Mouse (Mus musculus) midbrain, postnatal 0 days (tissue): ENCODE measurements at regions not wholly inside any gene's neighbourhood (a gene's known extent, or its start where the extent isn't known, plus 50 kb on each side); places are given as distances from the start of the nearest gene placed in this dataset.

Experiments used
- ATAC-seq: fragments of 200-750 bp; cut with Nextera tagmentation; 2 replicates; pipeline ENCODE4 v1.8.0; 2017; ENCODE audit warnings: moderate number of reproducible peaks, mild to moderate bottlenecking, moderate TSS enrichment, moderate library complexity; ENCODE audit not compliant: low FRiP score
- DNase-seq: peaks from one replicate; pipeline ENCODE4 v3.0.0-alpha.2; 2015; ENCODE audit warnings: low spot score
- H3K27ac ChIP-seq: fragments of 300-500 bp; sonication (generic); 2 replicates; pipeline ENCODE4 v1.5.1; 2014; ENCODE audit warnings: low read depth, mild to moderate bottlenecking, low read length, mixed read lengths
- H3K27me3 ChIP-seq: fragments of 300-500 bp; sonication (generic); 2 replicates; pipeline ENCODE4 v1.6.1; 2014; ENCODE audit warnings: low read length, control low read depth, mixed read lengths; ENCODE audit not compliant: insufficient read depth
- H3K36me3 ChIP-seq: fragments of 300-500 bp; sonication (generic); 2 replicates; pipeline ENCODE4 v1.6.1; 2014; ENCODE audit warnings: low read length, control low read depth, mixed read lengths; ENCODE audit not compliant: insufficient read depth
- H3K4me1 ChIP-seq: fragments of 300-500 bp; sonication (generic); 2 replicates; pipeline ENCODE4 v1.6.1; 2014; ENCODE audit warnings: mild to moderate bottlenecking, control low read depth, antibody characterized with exemption, low read length, mixed read lengths; ENCODE audit not compliant: insufficient read depth
- H3K4me2 ChIP-seq: fragments of 300-500 bp; sonication (generic); 2 replicates; pipeline ENCODE4 v1.6.1; 2014; ENCODE audit warnings: low read depth, mild to moderate bottlenecking, low read length, mixed read lengths; ENCODE audit not compliant: poor library complexity, severe bottlenecking
- H3K4me3 ChIP-seq: fragments of 300-500 bp; sonication (generic); 2 replicates; pipeline ENCODE4 v1.5.1; 2014; ENCODE audit warnings: low read depth, mild to moderate bottlenecking, low read length, moderate library complexity
- H3K9ac ChIP-seq: fragments of 300-500 bp; sonication (generic); replicated peaks from 2 replicates; pipeline ENCODE4 v1.6.1; 2014; ENCODE audit warnings: mild to moderate bottlenecking, low read length, moderate library complexity, mixed read lengths; ENCODE audit not compliant: poor library complexity, severe bottlenecking
- H3K9me3 ChIP-seq: fragments of 300-500 bp; sonication (generic); 2 replicates; pipeline ENCODE4 v1.6.1; 2016; ENCODE audit warnings: low read length, control low read depth
- CTCF ChIP-seq: IDR thresholded peaks from 2 replicates; pipeline ENCODE4 v1.5.1; 2016; ENCODE audit warnings: antibody characterized with exemption, mild to moderate bottlenecking
- WGBS: fragments of 180-500 bp; shearing (Covaris S2); extraction: QIAGEN DNeasy Blood & Tissue Kit; methylation state at CpG from one replicate; pipeline ENCODE4 v1.1.7; 2014; 5-methylcytosine and 5-hydroxymethylcytosine counted together

GRCm38 (mm10) chr12:14415543-14416181 is 263.8 kb upstream of the Fam84a start:
- H3K4me3 ChIP-seq = no peak overlapping the region
- 88% methylated on average over 3 of the region's 3 CpGs for WGBS
- no peak for ATAC-seq

GRCm38 (mm10) chr12:14411102-14411501 is 259.2 kb upstream of the Fam84a start:
- H3K9me3 ChIP-seq = no peaks in the 10 kb centered on the region
- no peak overlapping the region for H3K4me3 ChIP-seq
- no peak overlapping the region for H3K27ac ChIP-seq
- no peak for TF ChIP-seq CTCF
- DNase-seq (no peak), ATAC-seq (no peak)
- 84% methylated on average over 1 of the region's 1 CpGs for WGBS
- no peaks in the 10 kb centered on the region for H3K4me1 ChIP-seq
- H3K36me3 ChIP-seq = no peaks in the 10 kb centered on the region
- H3K9ac ChIP-seq = no peak overlapping the region
- no peak overlapping the region for H3K4me2 ChIP-seq
- H3K27me3 ChIP-seq = no peaks in the 10 kb centered on the region

More at GRCm38 (mm10) chr12:14415543-14416181, 263.8 kb upstream of the Fam84a start:
- DNase-seq = no peak
- Histone ChIP-seq H3K4me1 (no peaks in the 10 kb centered on the region), H3K27me3 (no peaks in the 10 kb centered on the region), H3K27ac (no peak overlapping the region), H3K9ac (no peak overlapping the region), H3K36me3 (no peaks in the 10 kb centered on the region), H3K4me2 (no peak overlapping the region), H3K9me3 (no peaks in the 10 kb centered on the region)
- no peak for TF ChIP-seq CTCF

GRCm38 (mm10) chr12:14405796-14406195 is 253.9 kb upstream of the Fam84a start:
- Histone ChIP-seq H3K4me3 (no peak overlapping the region), H3K36me3 (no peaks in the 10 kb centered on the region), H3K9me3 (no peaks in the 10 kb centered on the region), H3K4me2 (no peak overlapping the region), H3K27me3 (no peaks in the 10 kb centered on the region), H3K4me1 (no peaks in the 10 kb centered on the region), H3K27ac (no peak overlapping the region), H3K9ac (no peak overlapping the region)
- no peak for TF ChIP-seq CTCF
- no peak for DNase-seq
- ATAC-seq = no peak
- 88% methylated on average over 1 of the region's 1 CpGs for WGBS

GRCm38 (mm10) chr12:14376211-14376610 is 224.4 kb upstream of the Fam84a start:
- DNase-seq = no peak
- Histone ChIP-seq H3K4me1 (no peaks in the 10 kb centered on the region), H3K9me3 (no peaks in the 10 kb centered on the region), H3K4me3 (no peak overlapping the region), H3K9ac (no peak overlapping the region), H3K27me3 (no peaks in the 10 kb centered on the region), H3K27ac (no peak overlapping the region), H3K4me2 (no peak overlapping the region), H3K36me3 (no peaks in the 10 kb centered on the region)
- ATAC-seq = no peak
- TF ChIP-seq CTCF = no peak
- WGBS = 93% methylated on average over 6 of the region's 6 CpGs

- 56% methylated on average over 5 of the region's 5 CpGs for WGBS
Measured at GRCm38 (mm10) chr12:14338244-14338799, 186.5 kb upstream of the Fam84a start.

GRCm38 (mm10) chr12:14337813-14338212 is 186.0 kb upstream of the Fam84a start:
- H3K36me3 ChIP-seq = no peaks in the 10 kb centered on the region
- no peaks in the 10 kb centered on the region for H3K27me3 ChIP-seq
- 67% methylated on average over 3 of the region's 3 CpGs for WGBS
- ATAC-seq = no peak
- no peak for TF ChIP-seq CTCF
- no peaks in the 10 kb centered on the region for H3K4me1 ChIP-seq
- H3K4me2 ChIP-seq = no peak overlapping the region
- no peak for DNase-seq
- no peaks in the 10 kb centered on the region for H3K9me3 ChIP-seq
- no peak overlapping the region for H3K9ac ChIP-seq
- no peak overlapping the region for H3K4me3 ChIP-seq
- H3K27ac ChIP-seq = no peak overlapping the region

More at GRCm38 (mm10) chr12:14338244-14338799, 186.5 kb upstream of the Fam84a start:
- H3K27me3 ChIP-seq = no peaks in the 10 kb centered on the region
- H3K9me3 ChIP-seq = no peaks in the 10 kb centered on the region
- DNase-seq (no peak), ATAC-seq (no peak)
- H3K36me3 ChIP-seq = no peaks in the 10 kb centered on the region
- H3K4me1 ChIP-seq = no peaks in the 10 kb centered on the region
- H3K4me2 ChIP-seq = no peak overlapping the region
- no peak overlapping the region for H3K27ac ChIP-seq
- H3K9ac ChIP-seq = no peak overlapping the region
- no peak overlapping the region for H3K4me3 ChIP-seq
- TF ChIP-seq CTCF = no peak
